Mouse (Mus musculus): ENCODE measurements around the gene Polr2a.

Polr2a gene

GRCm38 (mm10) chr11:69787306-69787705, 28.9 kb upstream of the Polr2a start:
- in situ Hi-C loops (cut with MboI, MseI), result no loop called here

- in situ Hi-C loops (cut with MboI, MseI), result no loop called here
Observed at GRCm38 (mm10) chr11:69784793-69785272, 26.4 kb upstream of the Polr2a start.

GRCm38 (mm10) chr11:69781828-69782227, 23.4 kb upstream of the Polr2a start:
- in situ Hi-C loops (cut with MboI, MseI), result no loop called here

- in situ Hi-C loops (cut with MboI, MseI), result no loop called here
Observed at GRCm38 (mm10) chr11:69778985-69779384, 20.5 kb upstream of the Polr2a start.

- in situ Hi-C loops (cut with MboI, MseI), result no loop called here
Observed at GRCm38 (mm10) chr11:69778258-69778982, 20.0 kb upstream of the Polr2a start.

- in situ Hi-C loops (cut with MboI, MseI), result no loop called here
Observed at GRCm38 (mm10) chr11:69777504-69778257, 19.2 kb upstream of the Polr2a start.

GRCm38 (mm10) chr11:69776488-69776887, 18.1 kb upstream of the Polr2a start:
- in situ Hi-C loops (cut with MboI, MseI), result no loop called here

GRCm38 (mm10) chr11:69775716-69776115, 17.3 kb upstream of the Polr2a start:
- in situ Hi-C loops (cut with MboI, MseI), result no loop called here

GRCm38 (mm10) chr11:69774961-69775360, 16.5 kb upstream of the Polr2a start:
- in situ Hi-C loops (cut with MboI, MseI), result loop anchor here (25.0 kb wide), 1 partner anchor 887 kb away; the partner anchor contains the start of genes Eno3, Pfn1 and Spag7

- in situ Hi-C loops (cut with MboI, MseI), result loop anchor here (25.0 kb wide), 1 partner anchor 895 kb away; the partner anchor contains the start of genes Eno3, Pfn1 and Spag7
Observed at GRCm38 (mm10) chr11:69767625-69767909, 9.1 kb upstream of the Polr2a start.

- in situ Hi-C loops (cut with MboI, MseI), result loop anchor here (25.0 kb wide), 1 partner anchor 895 kb away; the partner anchor contains the start of genes Eno3, Pfn1 and Spag7
Observed at GRCm38 (mm10) chr11:69766872-69767624, 8.6 kb upstream of the Polr2a start.

GRCm38 (mm10) chr11:69766126-69766609, 7.7 kb upstream of the Polr2a start:
- in situ Hi-C loops (cut with MboI, MseI), result loop anchor here (25.0 kb wide), 1 partner anchor 896 kb away; the partner anchor contains the start of genes Eno3, Pfn1 and Spag7

GRCm38 (mm10) chr11:69765221-69766125, 7.0 kb upstream of the Polr2a start, which contains the start of gene Zbtb4:
TSS of gene Zbtb4 (plus strand) at chr11:69765912.
- in situ Hi-C loops (cut with MboI, MseI), result loop anchor here (25.0 kb wide), 1 partner anchor 897 kb away; the partner anchor contains the start of genes Eno3, Pfn1 and Spag7

GRCm38 (mm10) chr11:69763551-69763950, 5.1 kb upstream of the Polr2a start:
- in situ Hi-C loops (cut with MboI, MseI), result loop anchor here (25.0 kb wide), 1 partner anchor 899 kb away; the partner anchor contains the start of genes Eno3, Pfn1 and Spag7

GRCm38 (mm10) chr11:69761868-69762267, 3.4 kb upstream of the Polr2a start, which contains the start of gene Slc35g3:
TSS of gene Slc35g3 (minus strand) at chr11:69761968.
- in situ Hi-C loops (cut with MboI, MseI), result loop anchor here (25.0 kb wide), 1 partner anchor 900 kb away; the partner anchor contains the start of genes Eno3, Pfn1 and Spag7

GRCm38 (mm10) chr11:69760901-69761200, 2.4 kb upstream of the Polr2a start:
- in situ Hi-C loops (cut with MboI, MseI), result loop anchor here (25.0 kb wide), 1 partner anchor 901 kb away; the partner anchor contains the start of genes Eno3, Pfn1 and Spag7

- in situ Hi-C loops (cut with MboI, MseI), result loop anchor here (25.0 kb wide), 1 partner anchor 902 kb away; the partner anchor contains the start of genes Eno3, Pfn1 and Spag7
Observed at GRCm38 (mm10) chr11:69760160-69760900, 1.9 kb upstream of the Polr2a start.

GRCm38 (mm10) chr11:69758971-69759721, 709 bp upstream of the Polr2a start:
- in situ Hi-C loops (cut with MboI, MseI), result loop anchor here (5.0 to 25.0 kb wide), 2 partner anchors 83 to 903 kb away; partner anchors contain the start of genes Eno3, Pfn1 and Spag7
